Mouse (Mus musculus) heart, embryonic 16.5 days (tissue): ENCODE measurements around the gene Pop5. TPM values are rescaled to one million over a fixed set of nuclear protein-coding genes. Genes with fewer than 3 reads are reported as not detected.

ENCODE experiments used
- ATAC-seq: fragments of 200-750 bp; cut with Nextera tagmentation; replicated peaks from 2 replicates; pipeline ENCODE4 v1.8.0; 2017; ENCODE audit warnings: moderate number of reproducible peaks; ENCODE audit not compliant: insufficient read depth, low FRiP score; ENCODE audit errors: extremely low read depth
- H3K27ac ChIP-seq: fragments of 300-500 bp; sonication (generic); 2 replicates; pipeline ENCODE4 v1.5.1; 2014; ENCODE audit warnings: mild to moderate bottlenecking, low read length, control low read depth, moderate library complexity
- H3K27me3 ChIP-seq: fragments of 300-500 bp; sonication (generic); 2 replicates; pipeline ENCODE4 v1.6.1; 2014; ENCODE audit warnings: low read length, mixed read lengths; ENCODE audit not compliant: control insufficient read depth, insufficient read depth
- H3K36me3 ChIP-seq: fragments of 300-500 bp; sonication (generic); 2 replicates; pipeline ENCODE4 v1.6.1; 2014; ENCODE audit not compliant: control insufficient read depth, insufficient read depth
- H3K4me1 ChIP-seq: fragments of 300-500 bp; sonication (generic); 2 replicates; pipeline ENCODE4 v1.6.1; 2014; ENCODE audit warnings: low read length, mixed read lengths; ENCODE audit not compliant: control insufficient read depth, insufficient read depth
- H3K4me2 ChIP-seq: fragments of 300-500 bp; sonication (generic); 2 replicates; pipeline ENCODE4 v1.6.1; 2014; ENCODE audit warnings: low read depth, mild to moderate bottlenecking, control low read depth, low read length
- H3K4me3 ChIP-seq: fragments of 300-500 bp; sonication (generic); 2 replicates; pipeline ENCODE4 v1.5.1; 2014; ENCODE audit warnings: mild to moderate bottlenecking, control low read depth, low read length
- H3K9ac ChIP-seq: fragments of 300-500 bp; sonication (generic); 2 replicates; pipeline ENCODE4 v1.6.1; 2014; ENCODE audit warnings: low read length, control low read depth
- H3K9me3 ChIP-seq: fragments of 300-500 bp; sonication (generic); replicated peaks from 2 replicates; pipeline ENCODE4 v1.6.1; 2016; ENCODE audit warnings: low read length; ENCODE audit not compliant: control insufficient read depth
- WGBS: fragments of 180-500 bp; shearing (Covaris S2); extraction: QIAGEN DNeasy Blood & Tissue Kit; methylation state at CpG from one replicate; pipeline ENCODE4 v1.1.7; 2014; 5-methylcytosine and 5-hydroxymethylcytosine counted together
- polyA plus RNA-seq: library from polyadenylated mRNA; unstranded; fragments of >200 nt; fragmentation: Nextera tagmentation; extraction: Ambion mirVana; gene quantifications from 2 replicates; pipeline ENCODE4 v1.2.1, GENCODE M21; 2015

Gene Pop5
- polyA plus RNA-seq, 1 experiment from 2014 or later, result 70.5 TPM

- H3K4me3 ChIP-seq, result no peak overlapping the region
- no peak overlapping the region for H3K4me2 ChIP-seq
- 43% methylated on average over 16 of the region's 16 CpGs for WGBS
- peak overlapping the region; percentile 41 for H3K9ac ChIP-seq
- no peaks in the 10 kb centered on the region for H3K9me3 ChIP-seq
- no peak for ATAC-seq
- H3K4me1 ChIP-seq, result peaks cover 17% of the 10 kb centered on the region
- H3K36me3 ChIP-seq, result no peaks in the 10 kb centered on the region
- H3K27me3 ChIP-seq, result peaks cover 2% of the 10 kb centered on the region; the same call in 1 of the 2 replicates
- H3K27ac ChIP-seq, result peak overlapping the region; percentile 62
Observed at GRCm38 (mm10) chr5:115231552-115232120, 4.0 kb upstream of the Pop5 start.

- no peak for ATAC-seq
- 72% methylated on average over 6 of the region's 6 CpGs for WGBS
- Histone ChIP-seq H3K27ac (no peak overlapping the region), H3K9me3 (no peaks in the 10 kb centered on the region), H3K36me3 (no peaks in the 10 kb centered on the region), H3K27me3 (peaks cover 2% of the 10 kb centered on the region; the same call in 1 of the 2 replicates), H3K4me1 (peaks cover 17% of the 10 kb centered on the region), H3K4me3 (no peak overlapping the region), H3K9ac (no peak overlapping the region), H3K4me2 (no peak overlapping the region)
Observed at GRCm38 (mm10) chr5:115232516-115232915, 3.1 kb upstream of the Pop5 start.

- H3K4me3 ChIP-seq, result no peak overlapping the region
- peaks cover 2% of the 10 kb centered on the region; the same call in 1 of the 2 replicates for H3K27me3 ChIP-seq
- H3K9me3 ChIP-seq, result no peaks in the 10 kb centered on the region
- H3K4me1 ChIP-seq, result peaks cover 17% of the 10 kb centered on the region
- no peaks in the 10 kb centered on the region for H3K36me3 ChIP-seq
- WGBS, result 90% methylated on average over 14 of the region's 14 CpGs
- H3K4me2 ChIP-seq, result no peak overlapping the region
- ATAC-seq, result no peak
- H3K27ac ChIP-seq, result no peak overlapping the region
- no peak overlapping the region for H3K9ac ChIP-seq
Observed at GRCm38 (mm10) chr5:115233031-115233780, 2.4 kb upstream of the Pop5 start.

GRCm38 (mm10) chr5:115234519-115234918 is 1.1 kb upstream of the Pop5 start:
- no peak overlapping the region for H3K9ac ChIP-seq
- no peak overlapping the region for H3K4me2 ChIP-seq
- H3K36me3 ChIP-seq, result no peaks in the 10 kb centered on the region
- H3K4me3 ChIP-seq, result no peak overlapping the region
- peaks cover 23% of the 10 kb centered on the region for H3K4me1 ChIP-seq
- no peaks in the 10 kb centered on the region for H3K9me3 ChIP-seq
- H3K27me3 ChIP-seq, result peaks cover 2% of the 10 kb centered on the region; the same call in 1 of the 2 replicates
- 78% methylated on average over 6 of the region's 6 CpGs for WGBS
- no peak for ATAC-seq
- no peak overlapping the region for H3K27ac ChIP-seq

- Histone ChIP-seq H3K4me3 (peak overlapping the region; percentile 70), H3K36me3 (peaks cover 4% of the 10 kb centered on the region; the same call in 1 of the 2 replicates), H3K9ac (peak overlapping the region; percentile 84), H3K4me2 (peak overlapping the region; percentile 95), H3K27ac (peak overlapping the region; percentile 40), H3K27me3 (peaks cover 2% of the 10 kb centered on the region; the same call in 1 of the 2 replicates), H3K4me1 (peaks cover 23% of the 10 kb centered on the region), H3K9me3 (no peaks in the 10 kb centered on the region)
- 0% methylated on average over 45 of the region's 45 CpGs for WGBS
- ATAC-seq, result 0 out of 2 replicates have a peak, but pooled peaks have one; percentile 34
Observed at GRCm38 (mm10) chr5:115235323-115235771, 289 bp upstream of the Pop5 start.

- peak overlapping the region; percentile 97 for H3K4me2 ChIP-seq
- H3K36me3 ChIP-seq, result peaks cover 31% of the 10 kb centered on the region
- peak overlapping the region; percentile 86 for H3K27ac ChIP-seq
- peaks cover 12% of the 10 kb centered on the region for H3K4me1 ChIP-seq
- H3K9me3 ChIP-seq, result no peaks in the 10 kb centered on the region
- ATAC-seq, result peak; percentile 84
- under 1% methylated on average over 88 of the region's 88 CpGs for WGBS
- H3K9ac ChIP-seq, result peak overlapping the region; percentile 93
- peak overlapping the region; percentile 95 for H3K4me3 ChIP-seq
- H3K27me3 ChIP-seq, result no peaks in the 10 kb centered on the region; the same call in 1 of the 2 replicates
Observed at GRCm38 (mm10) chr5:115237803-115238728, 2.4 kb downstream of the Pop5 start.

GRCm38 (mm10) chr5:115238729-115239195 is 3.1 kb downstream of the Pop5 start:
- Histone ChIP-seq H3K4me1 (peaks cover 12% of the 10 kb centered on the region), H3K27me3 (no peaks in the 10 kb centered on the region; the same call in 1 of the 2 replicates), H3K4me3 (peak overlapping the region; percentile 95), H3K27ac (no peak overlapping the region), H3K4me2 (peak overlapping the region; percentile 97), H3K9ac (peak overlapping the region; percentile 93), H3K36me3 (peaks cover 37% of the 10 kb centered on the region), H3K9me3 (no peaks in the 10 kb centered on the region)
- no peak for ATAC-seq
- WGBS, result 11% methylated on average over 11 of the region's 11 CpGs

GRCm38 (mm10) chr5:115240191-115240590 is 4.6 kb downstream of the Pop5 start:
- Histone ChIP-seq H3K27me3 (no peaks in the 10 kb centered on the region), H3K9ac (no peak overlapping the region), H3K4me2 (no peak overlapping the region), H3K27ac (no peak overlapping the region), H3K36me3 (peaks cover 48% of the 10 kb centered on the region), H3K4me3 (no peak overlapping the region), H3K9me3 (no peaks in the 10 kb centered on the region), H3K4me1 (peaks cover 10% of the 10 kb centered on the region)
- 76% methylated on average over 11 of the region's 11 CpGs for WGBS
- no peak for ATAC-seq
